Mouse (Mus musculus): Measurements from ENCODE around the gene S100a3.

DNA sequence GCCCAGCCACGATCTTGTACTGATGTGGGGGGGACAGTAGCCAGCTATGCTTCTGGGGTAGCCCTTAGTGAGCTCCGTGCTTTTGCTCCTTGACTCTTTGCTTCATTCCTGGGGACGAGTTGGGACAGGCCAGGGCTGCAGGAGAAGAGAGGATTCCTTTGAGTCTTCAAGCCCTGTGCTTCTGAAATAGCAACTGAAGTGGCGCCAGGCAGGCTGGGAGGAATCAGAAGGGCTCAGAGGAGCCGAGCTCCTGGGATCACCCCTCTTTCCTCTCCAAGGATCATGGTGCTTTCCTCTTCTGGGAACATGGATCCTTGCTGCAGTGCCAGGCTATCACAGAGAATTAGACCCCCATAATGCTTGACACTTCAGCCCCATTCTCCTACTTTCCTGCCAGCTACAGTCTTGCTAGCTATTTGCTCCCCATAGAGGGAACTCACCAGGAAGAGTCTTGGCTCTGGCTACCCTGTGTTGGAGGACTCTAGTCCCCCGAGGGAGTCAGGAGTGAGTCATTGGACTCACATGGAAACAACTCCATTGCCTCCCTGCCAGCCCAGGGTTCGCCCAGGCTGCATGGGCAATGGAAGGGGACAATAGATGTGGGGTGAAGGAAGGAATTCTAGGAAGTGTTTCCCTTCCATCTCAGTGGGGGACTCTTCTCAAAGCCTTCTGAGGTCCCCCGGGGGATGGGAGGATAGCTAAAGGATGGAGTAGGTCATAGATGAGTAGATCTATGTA is 40.2 kb downstream of the S100a3 start:
- TF ChIP-seq CTCF (IDR thresholded peaks at IDR 0.05; ENCODE audit: low read depth) (no peak), EP300 (IDR thresholded peaks at IDR 0.05; ENCODE audit: low read depth) (no peak)

All from liver, postnatal 0 days (tissue).